Mouse (Mus musculus): Measurements from ENCODE around the gene Nkain4.

DNA sequence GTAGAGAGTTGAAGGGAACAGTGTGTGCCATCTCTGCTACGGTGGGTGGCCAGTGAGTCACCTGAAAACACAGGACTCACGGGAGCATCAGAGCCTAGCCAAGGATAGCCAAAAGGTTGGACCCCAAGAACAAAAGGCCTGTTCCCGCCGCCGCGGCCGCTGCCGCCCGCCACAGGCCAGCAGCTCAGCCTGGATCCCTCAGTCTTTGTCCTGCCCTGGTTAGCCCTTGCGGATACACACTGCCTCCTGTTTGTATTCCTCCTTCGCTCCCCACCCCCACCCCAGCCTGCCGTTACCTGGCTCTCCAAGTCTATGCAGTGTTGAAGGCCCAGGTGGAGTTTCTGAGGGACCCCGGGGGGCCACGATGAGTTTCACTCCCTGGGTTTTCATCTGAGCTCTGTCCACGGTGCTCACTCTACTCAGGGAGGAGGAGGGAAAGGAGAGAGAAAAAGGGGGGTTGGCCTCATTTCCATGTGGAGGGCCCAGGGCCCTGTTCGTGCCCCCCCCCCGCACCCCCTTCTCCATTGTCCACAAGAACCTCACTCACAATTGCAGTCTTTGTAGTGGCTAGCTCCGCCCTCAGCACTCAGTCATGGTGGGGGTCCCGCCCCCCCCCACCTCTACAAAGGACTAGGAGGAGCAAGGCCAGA lies 65.1 kb downstream of the Nkain4 start:
- no peak for TF ChIP-seq CTCF (IDR thresholded peaks at IDR 0.05; ENCODE audit: low read depth)
- TF ChIP-seq EP300 (IDR thresholded peaks at IDR 0.05; ENCODE audit: low read depth) = no peak
